Mouse (Mus musculus) testis, adult 2 months (tissue): ENCODE measurements around the gene Ankle1. TPM values are rescaled to one million over a fixed set of nuclear protein-coding genes. Genes with fewer than 3 reads are reported as not detected.

Experiments
- H3K27ac ChIP-seq: fragments of 200-500 bp; 2 replicates; pipeline ENCODE4 v1.5.1; 2012; ENCODE audit warnings: low read depth, low read length; ENCODE audit not compliant: control insufficient read depth, insufficient read depth
- H3K27me3 ChIP-seq: fragments of 200-500 bp; 2 replicates; pipeline ENCODE4 v1.6.1; 2012; ENCODE audit warnings: mild to moderate bottlenecking, low read length, moderate library complexity; ENCODE audit not compliant: control insufficient read depth, insufficient read depth
- H3K36me3 ChIP-seq: fragments of 200-500 bp; 2 replicates; pipeline ENCODE4 v1.6.1; 2012; ENCODE audit warnings: mild to moderate bottlenecking, low read length; ENCODE audit not compliant: control insufficient read depth, insufficient read depth
- H3K4me1 ChIP-seq: fragments of 200-500 bp; 2 replicates; pipeline ENCODE4 v1.6.1; 2012; ENCODE audit warnings: low read length; ENCODE audit not compliant: control insufficient read depth, insufficient read depth
- H3K4me3 ChIP-seq: fragments of 200-500 bp; 2 replicates; pipeline ENCODE4 v1.5.1; 2012; ENCODE audit warnings: low read depth, mild to moderate bottlenecking, low read length, moderate library complexity, mixed read lengths; ENCODE audit not compliant: control insufficient read depth
- CTCF ChIP-seq: fragments of 200-500 bp; IDR thresholded peaks from 2 replicates; pipeline ENCODE4 v1.5.1; 2012; ENCODE audit warnings: low read depth, mild to moderate bottlenecking, inconsistent platforms, low read length, moderate library complexity; ENCODE audit not compliant: control insufficient read depth, insufficient read depth, insufficient replicate concordance
- POLR2A ChIP-seq: fragments of 200-500 bp; IDR thresholded peaks from 2 replicates; pipeline ENCODE4 v1.6.1; 2012; ENCODE audit warnings: low read depth, mild to moderate bottlenecking, inconsistent platforms, low read length, moderate library complexity; ENCODE audit not compliant: control insufficient read depth
- polyA plus RNA-seq: library from polyadenylated mRNA; depleted of rRNA; stranded (reverse); fragments of >200 nt; gene quantifications from 2 replicates; pipeline ENCODE4 v1.2.3, GENCODE M21; 2012

Ankle1 gene
- polyA plus RNA-seq, 1 experiment = 2.3 TPM

DNA sequence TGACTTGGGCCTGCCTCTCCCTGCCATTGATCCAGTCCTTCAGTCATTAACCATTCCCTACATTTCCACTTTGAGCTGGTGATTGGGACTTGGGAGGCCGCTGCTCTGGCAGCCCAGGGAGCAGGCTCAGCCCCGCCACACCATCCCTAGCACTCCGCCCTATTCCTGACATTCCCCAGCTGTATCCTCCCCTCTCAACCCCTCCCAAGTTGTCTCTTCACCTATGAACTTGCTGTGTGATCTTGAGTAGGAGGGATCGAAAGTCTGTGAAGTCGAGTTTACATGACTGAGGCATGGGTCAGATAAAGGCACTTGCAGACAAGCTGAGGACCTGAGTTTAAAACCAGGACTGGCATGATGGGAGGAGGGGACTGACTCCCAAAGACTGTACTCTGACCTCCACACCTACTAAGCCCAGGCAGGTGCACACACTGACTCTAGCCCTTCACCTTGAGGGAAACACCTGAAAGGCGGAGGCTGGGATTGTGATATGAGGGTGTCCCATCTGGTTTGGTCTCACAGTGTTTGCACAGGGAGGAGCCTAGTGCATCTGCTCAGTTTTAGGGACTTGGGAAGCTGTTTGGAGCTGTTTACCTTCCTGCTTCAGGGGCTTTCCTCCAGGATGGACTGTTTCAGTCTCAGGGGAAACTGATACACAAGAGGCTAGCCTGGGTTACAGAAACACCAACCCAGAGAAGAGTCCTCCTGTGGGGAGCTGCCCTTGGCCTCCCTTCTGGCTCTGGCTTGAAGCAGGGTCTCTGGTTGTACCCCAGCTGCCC lies 2.5 kb upstream of the Ankle1 start:
- no peak overlapping the region for H3K4me3 ChIP-seq
- H3K4me1 ChIP-seq = peaks cover 12% of the 10 kb centered on the region
- no peak overlapping the region for H3K27ac ChIP-seq
- H3K27me3 ChIP-seq = no peaks in the 10 kb centered on the region
- TF ChIP-seq POLR2A = no peak
- no peak for TF ChIP-seq CTCF
- H3K36me3 ChIP-seq = no peaks in the 10 kb centered on the region

DNA sequence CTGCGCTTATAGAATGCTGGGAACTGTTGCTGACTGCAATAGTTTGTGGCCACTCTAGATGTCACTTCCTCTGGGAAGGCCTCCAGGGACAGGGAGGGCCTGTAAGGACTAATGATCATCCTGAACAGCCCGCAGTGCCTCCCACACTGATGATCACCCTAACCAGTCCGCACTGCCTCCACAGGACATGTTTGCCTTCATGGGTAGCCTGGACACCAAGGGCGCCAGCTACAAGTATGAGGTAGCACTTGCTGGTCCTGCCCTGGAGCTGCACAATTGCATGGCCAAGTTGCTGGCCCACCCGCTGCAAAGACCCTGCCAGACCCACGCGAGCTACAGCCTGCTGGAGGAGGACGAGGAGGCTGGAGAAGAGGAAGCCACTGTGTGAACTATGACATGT lies 1.8 kb upstream of the Ankle1 start:
- Histone ChIP-seq H3K4me3 (no peak overlapping the region), H3K36me3 (no peaks in the 10 kb centered on the region)

DNA sequence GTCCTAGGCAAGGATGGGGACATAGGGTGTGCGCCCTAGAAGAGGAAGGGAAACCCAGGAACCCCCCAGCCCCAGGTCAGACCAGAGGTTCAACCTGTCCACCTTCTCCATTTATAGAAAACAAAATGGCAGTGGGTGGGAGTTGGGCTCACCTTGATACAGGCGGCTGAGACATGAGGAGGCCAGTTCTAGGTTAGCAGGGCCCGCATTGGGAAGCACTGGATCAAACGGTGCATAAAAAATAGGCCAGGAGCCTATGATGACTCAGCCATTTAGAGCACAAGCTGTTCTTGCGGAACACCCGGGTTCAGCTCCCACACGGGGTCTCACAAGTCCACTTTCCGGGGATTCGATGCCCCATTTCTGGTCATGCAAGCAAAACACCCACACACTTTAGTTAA lies 859 bp upstream of the Ankle1 start:
- Histone ChIP-seq H3K4me3 (no peak overlapping the region), H3K27ac (no peak overlapping the region), H3K4me1 (peaks cover 12% of the 10 kb centered on the region), H3K36me3 (no peaks in the 10 kb centered on the region), H3K27me3 (no peaks in the 10 kb centered on the region)
- TF ChIP-seq POLR2A (no peak), CTCF (no peak)

More for the DNA sequence above, 1.8 kb upstream of the Ankle1 start:
- Histone ChIP-seq H3K27me3 (no peaks in the 10 kb centered on the region), H3K27ac (no peak overlapping the region), H3K4me1 (peaks cover 12% of the 10 kb centered on the region)
- TF ChIP-seq POLR2A (no peak), CTCF (no peak)

DNA sequence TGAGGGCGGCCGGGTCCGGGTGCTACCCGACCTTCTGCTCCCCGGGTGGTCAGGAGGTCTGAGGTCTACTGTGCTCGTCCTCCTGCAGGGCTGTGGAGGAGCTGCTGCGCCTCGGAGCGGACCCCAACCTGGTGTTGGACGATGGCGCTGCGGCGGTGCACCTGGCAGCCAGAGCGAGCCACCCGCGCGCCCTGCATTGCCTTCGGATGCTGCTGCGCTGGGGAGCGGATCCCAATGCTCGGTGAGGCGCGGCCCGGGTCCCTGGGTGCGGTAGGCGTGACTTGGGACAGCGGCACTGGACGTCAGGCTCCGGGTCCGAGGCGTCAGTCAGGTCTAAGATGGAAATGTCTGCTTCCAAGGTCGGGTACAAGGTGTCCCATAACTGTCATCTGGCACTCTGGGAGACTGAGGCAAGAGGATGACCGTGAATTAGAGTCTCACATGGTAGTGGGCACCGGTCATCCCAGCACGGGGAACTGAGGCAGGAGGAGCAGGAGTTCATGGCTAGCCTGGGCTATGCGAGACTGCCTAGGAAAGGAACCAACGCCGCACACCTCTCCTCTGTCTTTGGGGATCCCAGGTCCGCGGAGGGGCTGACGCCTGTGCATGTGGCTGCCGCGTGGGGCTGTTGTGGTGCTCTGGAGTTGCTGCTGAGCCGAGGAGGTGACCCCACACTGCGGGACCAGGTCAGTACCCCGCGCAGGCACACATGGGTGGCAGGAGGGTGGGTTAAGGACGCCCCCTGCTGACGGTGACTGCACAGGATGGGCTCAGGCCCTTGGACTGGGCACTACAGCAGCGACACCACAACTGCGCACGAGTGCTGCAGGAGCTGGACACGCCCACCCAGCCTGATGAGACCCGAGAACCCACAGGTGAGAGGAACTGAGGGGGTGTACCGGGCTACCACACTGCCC lies 547 bp downstream of the Ankle1 start:
- Histone ChIP-seq H3K27ac (no peak overlapping the region), H3K4me3 (peak overlapping the region; percentile 73), H3K36me3 (no peaks in the 10 kb centered on the region), H3K27me3 (no peaks in the 10 kb centered on the region), H3K4me1 (peaks cover 12% of the 10 kb centered on the region)
- peak; percentile 44; the same call in 1 of the 2 replicates for TF ChIP-seq CTCF
- no peak for TF ChIP-seq POLR2A

DNA sequence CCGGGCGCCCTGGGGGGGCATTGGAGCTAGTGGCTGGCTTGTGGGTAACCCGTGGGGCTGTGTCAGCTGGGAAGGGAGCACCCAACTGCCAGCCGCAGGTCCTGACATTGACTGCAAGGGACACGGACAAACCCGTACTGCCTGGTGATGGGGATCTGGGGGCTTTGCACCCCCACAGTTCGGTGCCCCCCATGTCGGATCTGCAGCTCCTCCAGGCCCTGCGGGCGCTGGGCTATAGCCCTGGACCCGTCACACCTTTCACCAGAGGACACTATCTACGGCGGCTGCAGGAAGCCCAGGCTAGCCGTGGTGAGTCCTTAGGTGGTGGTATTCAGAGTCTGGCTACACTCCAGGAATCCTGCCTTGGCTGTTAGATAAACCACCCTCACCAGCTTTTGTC lies 1.6 kb downstream of the Ankle1 start:
- no peak overlapping the region for H3K27ac ChIP-seq
- no peaks in the 10 kb centered on the region for H3K36me3 ChIP-seq
- TF ChIP-seq POLR2A (no peak), CTCF (no peak)
- no peak overlapping the region for H3K4me3 ChIP-seq
- H3K4me1 ChIP-seq = peaks cover 12% of the 10 kb centered on the region
- no peaks in the 10 kb centered on the region for H3K27me3 ChIP-seq

DNA sequence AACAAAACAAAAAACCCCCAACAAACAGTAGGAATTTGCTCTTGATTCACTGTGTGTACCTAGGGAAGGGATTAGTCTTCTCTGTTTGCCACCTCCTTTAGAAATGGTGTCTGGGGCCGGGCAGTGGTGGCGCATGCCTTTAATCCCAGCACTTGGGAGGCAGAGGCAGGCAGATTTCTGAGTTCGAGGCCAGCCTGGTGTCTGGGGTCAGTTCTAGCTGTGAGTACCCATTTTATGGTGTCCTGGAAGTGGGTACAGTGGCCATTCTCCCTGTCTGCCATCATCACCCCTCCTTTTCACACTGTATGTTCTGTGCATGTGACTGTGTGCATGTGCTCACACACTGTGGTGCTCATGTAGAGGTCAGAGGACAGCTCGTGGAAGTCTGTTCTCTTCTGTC lies 2.4 kb downstream of the Ankle1 start:
- H3K36me3 ChIP-seq = no peaks in the 10 kb centered on the region
- no peaks in the 10 kb centered on the region for H3K27me3 ChIP-seq
- H3K4me3 ChIP-seq = no peak overlapping the region
- H3K4me1 ChIP-seq = peaks cover 12% of the 10 kb centered on the region
- no peak for TF ChIP-seq POLR2A
- no peak for TF ChIP-seq CTCF
- no peak overlapping the region for H3K27ac ChIP-seq
